Mouse (Mus musculus): ENCODE measurements around the gene Armc12. TPM values are rescaled to one million over a fixed set of nuclear protein-coding genes. Genes with fewer than 3 reads are reported as not detected.
A peak's percentile ranks its signal among the peaks of the same experiment; 100 is the strongest.

The Armc12 gene
- polyA plus RNA-seq, 1 experiment from 2014 or later, result not detected

DNA sequence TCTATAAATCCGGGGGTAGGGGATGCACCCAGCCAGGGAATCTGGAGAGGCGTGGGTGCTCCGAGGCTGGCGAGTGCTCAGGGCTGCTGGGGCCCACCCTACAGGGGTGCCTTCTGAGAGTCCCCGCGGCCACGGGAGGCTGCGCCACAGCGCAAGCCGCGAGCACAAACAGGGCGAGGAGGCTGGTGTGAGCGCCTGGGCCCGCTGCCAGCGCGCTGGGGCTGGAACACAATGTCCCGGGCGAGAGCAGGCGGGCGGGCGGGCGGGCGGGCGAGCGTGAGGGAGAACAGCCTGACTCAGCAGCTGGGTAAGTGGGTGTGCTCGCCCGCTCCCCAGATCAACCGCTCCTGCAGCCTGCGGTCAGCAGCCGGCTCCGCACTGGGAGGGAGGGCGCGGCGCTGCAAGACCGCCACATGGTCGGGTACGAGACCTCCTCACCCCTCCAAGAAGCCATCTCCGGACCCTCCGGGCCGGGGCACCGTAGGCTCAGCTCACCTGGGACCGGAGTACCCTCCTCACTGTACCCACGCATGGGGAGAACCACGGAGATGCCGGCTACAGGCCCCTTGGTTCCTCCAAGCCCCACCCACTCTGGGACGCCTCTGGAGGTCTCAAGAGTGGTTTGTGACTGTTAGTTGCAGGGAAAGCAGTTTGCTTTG lies 12.5 kb upstream of the Armc12 start:
- H3K27ac ChIP-seq (ENCODE audit: low read depth, low read length), result peak overlapping the region; percentile 72
- H3K9me3 ChIP-seq (ENCODE audit: control insufficient read depth, low read length), result no peaks in the 10 kb centered on the region
- H3K4me3 ChIP-seq (ENCODE audit: low read length), result peak overlapping the region; percentile 53
- whole genome bisulfite sequencing, result under 1% methylated on average over 31 of the region's 46 CpGs
- H3K36me3 ChIP-seq (ENCODE audit: control insufficient read depth, insufficient read depth, low read length), result no peaks in the 10 kb centered on the region
- H3K4me2 ChIP-seq (ENCODE audit: low read length), result peak overlapping the region; percentile 94
- peak overlapping the region; percentile 77 for H3K9ac ChIP-seq (ENCODE audit: low read depth, low read length)
- peaks cover 18% of the 10 kb centered on the region for H3K4me1 ChIP-seq (ENCODE audit: control insufficient read depth, insufficient read depth, low read depth, low read length)
- ATAC-seq, result peak; percentile 70
- peaks cover 6% of the 10 kb centered on the region for H3K27me3 ChIP-seq (replicated peaks; ENCODE audit: control insufficient read depth, insufficient read depth, low read length)

GRCm38 (mm10) chr17:28518615-28519071 lies 12.0 kb upstream of the Armc12 start:
- H3K27ac ChIP-seq (ENCODE audit: low read depth, low read length), result peak overlapping the region; percentile 72
- H3K36me3 ChIP-seq (ENCODE audit: control insufficient read depth, insufficient read depth, low read length), result no peaks in the 10 kb centered on the region
- no peak for ATAC-seq
- peak overlapping the region; percentile 94 for H3K4me2 ChIP-seq (ENCODE audit: low read length)
- peak overlapping the region; percentile 53 for H3K4me3 ChIP-seq (ENCODE audit: low read length)
- H3K9me3 ChIP-seq (ENCODE audit: control insufficient read depth, low read length), result no peaks in the 10 kb centered on the region
- H3K27me3 ChIP-seq (replicated peaks; ENCODE audit: control insufficient read depth, insufficient read depth, low read length), result peaks cover 6% of the 10 kb centered on the region
- 9% methylated on average over 8 of the region's 8 CpGs for WGBS
- peak overlapping the region; percentile 77 for H3K9ac ChIP-seq (ENCODE audit: low read depth, low read length)
- peaks cover 21% of the 10 kb centered on the region for H3K4me1 ChIP-seq (ENCODE audit: control insufficient read depth, insufficient read depth, low read depth, low read length)

DNA sequence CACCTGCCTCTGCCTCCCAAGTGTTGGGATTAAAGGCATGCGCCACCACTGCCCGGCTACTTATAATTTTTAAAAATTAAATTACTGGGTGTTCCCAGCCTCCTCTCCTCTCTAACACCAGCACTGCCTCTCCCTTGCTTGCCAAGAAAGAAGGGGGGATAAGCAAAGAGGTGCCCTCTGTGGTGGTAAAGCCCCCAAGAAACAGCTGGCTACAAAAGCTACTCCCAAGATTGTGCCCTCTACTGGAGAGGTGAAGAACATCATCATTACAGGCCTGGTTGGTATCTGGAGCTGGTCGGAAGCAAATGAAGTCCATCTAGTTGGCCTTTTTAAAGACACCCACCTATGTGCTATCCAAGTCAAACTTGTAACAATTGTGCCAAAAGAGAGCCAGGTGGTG lies 10.8 kb upstream of the Armc12 start:
- Histone ChIP-seq H3K4me3 (ENCODE audit: low read length) (no peak overlapping the region), H3K27me3 (replicated peaks; ENCODE audit: control insufficient read depth, insufficient read depth, low read length) (peaks cover 6% of the 10 kb centered on the region), H3K4me1 (ENCODE audit: control insufficient read depth, insufficient read depth, low read depth, low read length) (peaks cover 21% of the 10 kb centered on the region), H3K27ac (ENCODE audit: low read depth, low read length) (no peak overlapping the region), H3K4me2 (ENCODE audit: low read length) (no peak overlapping the region), H3K9me3 (ENCODE audit: control insufficient read depth, low read length) (no peaks in the 10 kb centered on the region), H3K9ac (ENCODE audit: low read depth, low read length) (no peak overlapping the region), H3K36me3 (ENCODE audit: control insufficient read depth, insufficient read depth, low read length) (no peaks in the 10 kb centered on the region)
- ATAC-seq, result no peak
- 97% methylated on average over 3 of the region's 3 CpGs for WGBS

- Histone ChIP-seq H3K4me2 (ENCODE audit: low read length) (no peak overlapping the region), H3K9ac (ENCODE audit: low read depth, low read length) (no peak overlapping the region), H3K4me3 (ENCODE audit: low read length) (no peak overlapping the region), H3K27ac (ENCODE audit: low read depth, low read length) (no peak overlapping the region), H3K9me3 (ENCODE audit: control insufficient read depth, low read length) (no peaks in the 10 kb centered on the region), H3K36me3 (ENCODE audit: control insufficient read depth, insufficient read depth, low read length) (no peaks in the 10 kb centered on the region), H3K27me3 (replicated peaks; ENCODE audit: control insufficient read depth, insufficient read depth, low read length) (peaks cover 6% of the 10 kb centered on the region), H3K4me1 (ENCODE audit: control insufficient read depth, insufficient read depth, low read depth, low read length) (peaks cover 21% of the 10 kb centered on the region)
- 91% methylated on average over 4 of the region's 4 CpGs for WGBS
- ATAC-seq, result no peak
Observed at GRCm38 (mm10) chr17:28520561-28520960, 10.0 kb upstream of the Armc12 start.

DNA sequence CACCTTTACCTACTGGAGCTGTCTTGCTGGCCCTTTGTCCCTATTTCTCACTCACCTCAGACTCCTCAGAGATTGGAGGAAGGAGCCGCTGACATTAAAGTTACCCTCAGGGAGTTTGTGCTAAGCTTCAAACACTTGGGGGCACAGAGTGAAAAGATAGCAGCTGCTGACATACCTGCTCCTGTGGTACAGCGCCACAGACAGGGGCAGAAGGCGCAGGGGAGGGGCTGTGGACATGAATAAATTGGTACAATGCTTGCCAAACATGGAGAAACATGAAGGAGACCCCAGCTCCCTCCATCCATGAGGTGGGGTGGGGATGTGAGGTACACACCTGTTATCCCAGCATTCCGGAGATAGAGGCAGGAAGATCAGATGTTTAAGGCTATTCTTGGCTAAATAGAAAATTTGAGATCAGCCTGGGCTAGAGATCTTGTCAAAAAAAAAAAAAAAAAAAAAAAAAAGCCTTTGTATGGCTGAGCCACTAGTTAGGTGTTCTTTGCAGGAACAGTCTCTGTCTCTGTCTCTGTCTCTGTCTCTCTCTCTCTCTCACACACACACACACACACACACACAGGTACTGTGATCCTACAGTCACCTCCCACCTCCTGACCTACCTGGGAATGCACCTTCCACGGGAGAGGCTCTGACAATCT lies 9.4 kb upstream of the Armc12 start:
- Histone ChIP-seq H3K27ac (ENCODE audit: low read depth, low read length) (no peak overlapping the region), H3K4me3 (ENCODE audit: low read length) (no peak overlapping the region), H3K36me3 (ENCODE audit: control insufficient read depth, insufficient read depth, low read length) (no peaks in the 10 kb centered on the region), H3K9me3 (ENCODE audit: control insufficient read depth, low read length) (no peaks in the 10 kb centered on the region), H3K4me1 (ENCODE audit: control insufficient read depth, insufficient read depth, low read depth, low read length) (peaks cover 21% of the 10 kb centered on the region), H3K4me2 (ENCODE audit: low read length) (no peak overlapping the region), H3K27me3 (replicated peaks; ENCODE audit: control insufficient read depth, insufficient read depth, low read length) (peaks cover 6% of the 10 kb centered on the region), H3K9ac (ENCODE audit: low read depth, low read length) (no peak overlapping the region)
- no peak for ATAC-seq
- 63% methylated on average over 5 of the region's 5 CpGs for WGBS

DNA sequence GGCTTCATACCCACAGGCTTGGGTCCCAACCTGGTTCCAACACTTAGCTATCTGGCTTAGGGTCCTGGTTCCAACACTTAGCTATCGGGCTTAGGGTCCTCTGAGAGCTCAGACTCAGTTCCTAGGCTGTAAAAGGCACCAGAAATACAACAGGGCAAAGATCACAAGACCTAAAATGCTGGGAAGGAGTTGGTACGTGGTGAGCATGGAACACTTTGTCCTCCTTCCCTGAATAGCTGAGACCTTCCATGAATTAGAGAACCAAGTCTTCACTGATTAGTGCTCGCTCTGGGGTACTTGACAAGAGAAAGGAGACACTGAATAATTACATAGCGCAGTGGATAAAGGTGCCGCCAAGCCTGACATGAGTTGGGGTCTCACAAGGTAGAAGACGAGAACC lies 8.7 kb upstream of the Armc12 start:
- ATAC-seq, result no peak
- Histone ChIP-seq H3K27me3 (replicated peaks; ENCODE audit: control insufficient read depth, insufficient read depth, low read length) (peaks cover 6% of the 10 kb centered on the region), H3K4me2 (ENCODE audit: low read length) (peak overlapping the region; percentile 97), H3K9ac (ENCODE audit: low read depth, low read length) (peak overlapping the region; percentile 97; the same call in 1 of the 2 replicates), H3K4me1 (ENCODE audit: control insufficient read depth, insufficient read depth, low read depth, low read length) (peaks cover 21% of the 10 kb centered on the region), H3K4me3 (ENCODE audit: low read length) (peak overlapping the region; percentile 81), H3K36me3 (ENCODE audit: control insufficient read depth, insufficient read depth, low read length) (no peaks in the 10 kb centered on the region), H3K9me3 (ENCODE audit: control insufficient read depth, low read length) (no peaks in the 10 kb centered on the region), H3K27ac (ENCODE audit: low read depth, low read length) (peak overlapping the region; percentile 97; the same call in 1 of the 2 replicates)
- 32% methylated on average over 6 of the region's 6 CpGs for WGBS

GRCm38 (mm10) chr17:28522623-28523354 lies 7.8 kb upstream of the Armc12 start:
- Histone ChIP-seq H3K9me3 (ENCODE audit: control insufficient read depth, low read length) (no peaks in the 10 kb centered on the region), H3K36me3 (ENCODE audit: control insufficient read depth, insufficient read depth, low read length) (no peaks in the 10 kb centered on the region), H3K4me3 (ENCODE audit: low read length) (peak overlapping the region; percentile 81), H3K9ac (ENCODE audit: low read depth, low read length) (peak overlapping the region; percentile 97), H3K4me2 (ENCODE audit: low read length) (peak overlapping the region; percentile 97), H3K4me1 (ENCODE audit: control insufficient read depth, insufficient read depth, low read depth, low read length) (peaks cover 21% of the 10 kb centered on the region), H3K27me3 (replicated peaks; ENCODE audit: control insufficient read depth, insufficient read depth, low read length) (peaks cover 6% of the 10 kb centered on the region), H3K27ac (ENCODE audit: low read depth, low read length) (peak overlapping the region; percentile 97)
- peak; percentile 83 for ATAC-seq
- WGBS, result under 1% methylated on average over 65 of the region's 66 CpGs

DNA sequence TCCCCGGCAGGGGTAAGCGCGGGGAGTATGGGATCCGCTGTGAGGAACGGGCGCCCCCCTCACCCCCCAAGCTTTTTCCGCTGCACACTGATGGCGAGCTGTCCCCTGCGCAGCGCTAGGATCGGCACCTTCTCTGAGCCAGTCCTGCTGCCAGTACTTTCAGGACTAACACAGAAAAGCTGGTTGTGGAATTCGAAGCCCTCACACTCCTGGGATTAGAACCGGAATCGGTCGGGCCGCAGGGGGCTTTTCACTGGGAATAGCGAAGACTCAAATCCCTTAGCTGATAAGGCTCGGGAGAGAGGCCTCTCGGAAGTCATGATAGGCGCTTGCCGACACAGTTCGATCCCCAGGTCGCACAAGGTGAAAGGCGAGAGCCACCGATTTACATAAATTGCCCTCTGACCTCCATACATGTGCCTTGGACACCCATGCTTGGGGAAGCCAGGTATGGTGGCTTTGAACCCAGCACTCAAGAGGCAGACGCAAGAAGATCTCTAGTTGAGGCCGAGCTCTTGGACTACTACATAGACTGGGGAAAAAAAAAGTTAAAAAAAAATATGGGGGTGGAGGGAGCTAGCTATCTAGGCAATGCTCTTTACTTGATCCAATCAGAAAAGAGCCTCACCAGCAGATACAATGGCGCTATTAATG lies 7.1 kb upstream of the Armc12 start:
- H3K27ac ChIP-seq (ENCODE audit: low read depth, low read length), result peak overlapping the region; percentile 97
- H3K9ac ChIP-seq (ENCODE audit: low read depth, low read length), result peak overlapping the region; percentile 97
- peaks cover 6% of the 10 kb centered on the region for H3K27me3 ChIP-seq (replicated peaks; ENCODE audit: control insufficient read depth, insufficient read depth, low read length)
- H3K4me2 ChIP-seq (ENCODE audit: low read length), result peak overlapping the region; percentile 97
- ATAC-seq, result no peak
- 6% methylated on average over 28 of the region's 28 CpGs for WGBS
- H3K4me3 ChIP-seq (ENCODE audit: low read length), result peak overlapping the region; percentile 81
- H3K4me1 ChIP-seq (ENCODE audit: control insufficient read depth, insufficient read depth, low read depth, low read length), result peaks cover 19% of the 10 kb centered on the region
- no peaks in the 10 kb centered on the region for H3K9me3 ChIP-seq (ENCODE audit: control insufficient read depth, low read length)
- no peaks in the 10 kb centered on the region for H3K36me3 ChIP-seq (ENCODE audit: control insufficient read depth, insufficient read depth, low read length)
